Mouse (Mus musculus) thymus, postnatal 0 days (tissue): ENCODE data around the gene Cited2. TPM values are rescaled to one million over a fixed set of nuclear protein-coding genes. Genes with fewer than 3 reads are reported as not detected.

Experiments
- polyA plus RNA-seq: library from polyadenylated mRNA; unstranded; fragments of >200 nt; fragmentation: Nextera tagmentation; extraction: Ambion mirVana; gene quantifications from 2 replicates; pipeline ENCODE4 v1.2.1, GENCODE M21; 2015

Cited2 gene
- polyA plus RNA-seq, 1 experiment from 2014 or later: 17.7 TPM

Other genes starting within 250 kb of the Cited2 start
- 0.21 and 0.26 TPM in 2 replicates for gene Txlnb, start 73.0 kb downstream of the Cited2 start, polyA plus RNA-seq
- 5.5 and 6.7 TPM in 2 replicates for gene Heca, start 224.8 kb downstream of the Cited2 start, polyA plus RNA-seq